Mouse (Mus musculus): Measurements from ENCODE around the gene Pdlim5.
"Not testable (repeated sequence)": the region's sequence is repeated elsewhere in the genome, so short reads cannot be mapped to it uniquely, and the experiment has no call there.

The Pdlim5 gene

DNA sequence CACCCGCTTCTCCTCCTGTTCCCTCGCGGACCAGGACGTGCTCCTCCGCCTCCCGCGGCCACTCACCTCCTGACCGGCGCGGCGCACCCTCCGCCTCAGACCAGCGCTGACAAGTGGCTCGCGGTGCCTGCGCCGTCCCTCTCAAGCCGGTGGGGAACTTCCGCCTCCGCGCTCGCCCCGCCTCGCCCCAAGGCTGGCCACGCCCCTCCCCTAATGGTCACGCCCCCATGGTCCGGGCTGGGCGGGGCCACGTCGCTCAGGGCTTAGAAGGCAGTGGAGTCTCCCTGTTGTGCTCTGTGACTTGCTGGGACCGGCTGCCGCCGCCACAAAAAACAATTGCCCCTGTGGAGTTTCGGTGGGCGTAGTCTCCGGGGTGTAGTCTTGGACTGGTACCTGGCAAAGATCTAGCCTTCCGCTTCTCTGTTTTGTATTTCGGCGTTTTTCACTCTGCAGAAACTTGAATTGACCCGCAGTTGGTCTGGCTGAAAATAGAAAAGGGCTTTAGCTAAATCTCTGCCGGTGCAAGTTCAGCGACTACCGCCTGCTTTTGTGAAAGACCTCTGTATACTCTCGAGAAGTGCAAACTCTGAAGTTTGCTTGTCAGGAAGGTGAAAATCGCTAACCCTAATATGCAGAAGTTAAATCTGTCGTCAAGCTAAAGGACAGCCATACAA, at the start of gene Pdlim5:
Gene Pdlim5, minus strand, starts transcription at position 177 of the 674 bp plus-strand sequence.
- peak; percentile 96 to 98 for DNase-seq (ENCODE audit: low spot score in 2 of 2)

GRCm38 (mm10) chr3:142443710-142444043, 48.2 kb upstream of the Pdlim5 start:
- DNase-seq (ENCODE audit: low spot score in 2 of 2) = no peak

DNA sequence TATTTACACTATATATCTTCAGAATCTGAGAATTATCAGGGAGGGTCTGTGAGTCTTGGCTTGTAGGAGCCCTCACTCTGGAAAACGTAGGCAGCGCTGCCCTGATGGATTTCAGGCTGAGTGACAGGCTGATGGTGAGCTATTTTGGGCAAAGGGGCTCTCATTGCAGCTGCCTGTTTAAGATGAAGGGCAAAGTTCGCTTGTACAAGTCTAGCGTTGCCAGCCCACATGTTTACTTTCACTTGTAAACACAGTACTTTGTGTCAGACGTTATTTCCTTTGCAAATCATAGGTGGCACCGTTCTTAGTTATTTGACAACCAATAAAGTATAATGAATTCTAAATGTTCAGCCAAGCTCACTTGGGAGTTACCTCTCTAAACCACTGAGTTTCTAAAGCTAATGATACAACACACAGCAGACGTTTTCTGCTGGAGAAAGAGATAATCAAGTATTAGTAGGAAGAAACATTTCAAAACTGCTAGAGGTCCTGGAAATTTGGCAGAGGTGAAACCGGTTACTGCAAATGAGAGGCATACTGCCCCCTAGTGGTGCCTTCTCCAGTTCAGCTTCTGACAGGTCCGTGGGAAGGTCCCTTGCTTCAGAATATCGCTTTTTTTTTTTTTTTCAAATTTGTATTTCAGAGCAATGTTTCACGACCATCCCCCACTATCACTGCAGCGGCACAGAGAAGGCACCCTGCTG, 47.7 kb upstream of the Pdlim5 start:
- peak; percentile 56 to 78 for DNase-seq (ENCODE audit: low spot score in 2 of 2)

GRCm38 (mm10) chr3:142442161-142442560, 46.7 kb upstream of the Pdlim5 start:
- DNase-seq (ENCODE audit: low spot score in 2 of 2) = no peak

DNA sequence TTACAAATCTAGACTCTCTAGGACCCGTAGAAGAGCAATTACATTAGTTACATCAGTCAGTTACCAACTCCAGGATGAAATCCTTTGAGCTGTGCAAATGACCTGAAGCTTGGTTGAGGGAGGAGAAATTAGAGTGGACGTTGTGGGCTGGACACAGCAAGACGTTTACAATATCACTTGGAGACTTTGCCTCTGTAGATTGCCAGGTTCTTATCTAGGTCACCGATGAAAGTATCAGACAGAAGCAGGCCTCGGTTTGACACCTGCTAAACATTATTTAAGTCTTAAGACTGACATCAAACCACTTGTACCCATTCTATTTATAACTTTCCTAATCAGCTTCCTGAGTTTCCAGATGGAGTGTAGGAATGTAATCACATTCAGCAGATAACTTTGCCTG, 45.6 kb upstream of the Pdlim5 start:
- DNase-seq (ENCODE audit: low spot score in 2 of 2) = no peak

DNA sequence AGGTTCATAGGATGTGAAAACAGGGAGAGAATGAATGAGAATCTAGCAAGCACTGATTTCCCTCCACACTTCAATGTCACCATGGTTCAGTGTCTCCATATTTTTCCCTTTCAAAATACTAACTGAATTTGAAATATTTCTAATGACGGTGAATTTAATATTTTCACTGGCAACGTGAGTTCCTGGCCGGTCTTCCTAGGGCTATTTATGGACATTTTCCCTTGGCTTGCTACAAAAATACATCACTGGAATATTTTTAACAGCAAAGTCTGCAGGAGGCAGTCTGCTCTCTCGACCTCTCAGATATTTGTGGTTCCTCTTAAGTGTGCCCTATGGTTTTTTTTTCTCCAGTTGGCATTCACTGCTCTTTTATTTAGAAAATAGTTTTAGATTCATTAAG, 44.7 kb upstream of the Pdlim5 start:
- no peak for DNase-seq (ENCODE audit: low spot score in 2 of 2)

DNA sequence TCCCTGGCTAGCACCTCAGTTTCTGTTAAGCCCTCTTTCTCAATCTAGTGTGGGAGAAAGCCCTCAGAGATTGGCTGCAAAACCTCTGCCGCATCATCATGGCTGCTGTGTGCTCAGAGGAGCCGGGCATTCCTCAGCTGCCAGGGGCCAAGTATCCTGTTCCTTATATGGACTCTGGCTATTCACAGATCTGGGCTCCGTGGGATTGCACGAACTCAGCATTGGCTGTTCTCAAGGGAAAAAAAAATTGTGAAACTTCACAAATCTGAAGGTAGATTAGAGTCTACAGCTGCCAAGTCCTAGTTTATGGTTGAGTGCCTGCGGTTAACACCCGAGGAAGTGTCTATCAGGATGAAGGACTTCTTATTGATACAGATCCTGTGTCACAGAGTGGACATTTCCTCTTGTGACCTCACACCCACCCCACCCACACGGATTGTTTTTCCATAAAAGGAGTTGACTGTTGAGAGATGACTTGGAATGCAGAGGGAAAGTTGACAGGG, 44.1 kb upstream of the Pdlim5 start:
- no peak for DNase-seq (ENCODE audit: low spot score in 2 of 2)

- DNase-seq (ENCODE audit: low spot score in 2 of 2) = not testable (repeated sequence)
These were observed 43.1 kb upstream of the Pdlim5 start for GRCm38 (mm10) chr3:142438630-142439029.

- DNase-seq (ENCODE audit: low spot score in 2 of 2) = no peak
These were observed 41.3 kb upstream of the Pdlim5 start for GRCm38 (mm10) chr3:142436824-142437223.

GRCm38 (mm10) chr3:142436212-142436611, 40.7 kb upstream of the Pdlim5 start:
- DNase-seq (ENCODE audit: low spot score in 2 of 2) = no peak

DNA sequence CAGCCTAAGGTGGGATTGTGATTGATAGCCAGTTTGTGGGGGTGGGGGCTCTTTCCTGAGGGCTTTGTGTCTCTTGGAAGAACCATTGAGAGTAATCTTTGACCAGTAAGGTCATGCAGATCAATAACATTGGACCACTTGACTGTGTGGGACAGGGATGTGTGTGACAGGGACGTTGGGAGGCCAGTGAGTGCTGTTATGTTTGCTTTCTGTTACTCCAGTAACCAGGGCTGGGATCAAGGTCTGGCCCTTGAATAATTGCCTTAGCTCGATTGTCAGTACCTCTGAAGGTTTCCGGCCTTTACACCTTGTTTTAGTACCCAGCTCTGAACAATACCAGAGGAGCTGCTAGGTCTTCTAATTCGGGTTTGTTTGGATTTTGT, 39.3 kb upstream of the Pdlim5 start:
- no peak for DNase-seq (ENCODE audit: low spot score in 2 of 2)

GRCm38 (mm10) chr3:142434127-142434785, 38.8 kb upstream of the Pdlim5 start:
- no peak for DNase-seq (ENCODE audit: low spot score in 2 of 2)

GRCm38 (mm10) chr3:142431481-142431880, 36.0 kb upstream of the Pdlim5 start:
- DNase-seq (ENCODE audit: low spot score in 2 of 2) = no peak

DNA sequence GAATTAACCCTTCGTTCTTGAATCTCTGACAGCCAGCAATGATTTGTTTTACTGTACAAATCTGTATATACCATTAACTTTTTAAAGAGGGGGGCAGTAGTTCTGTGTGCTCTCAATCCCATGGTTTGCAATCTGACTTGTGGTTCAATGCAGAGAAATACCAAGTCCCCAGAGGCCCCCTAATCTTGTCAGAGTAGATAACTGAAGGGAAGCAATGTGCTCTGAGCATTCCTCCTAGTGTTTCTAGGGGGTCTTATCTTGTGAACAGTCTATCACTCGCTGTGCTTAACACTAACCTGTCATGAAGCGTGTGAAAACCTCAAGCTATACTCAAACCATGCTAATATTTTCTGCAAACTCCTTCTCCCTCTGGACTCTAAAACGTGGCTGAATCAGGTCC, 34.6 kb upstream of the Pdlim5 start:
- DNase-seq (ENCODE audit: low spot score in 2 of 2) = no peak

- no peak for DNase-seq (ENCODE audit: low spot score in 2 of 2)
These were observed 31.3 kb upstream of the Pdlim5 start for GRCm38 (mm10) chr3:142426806-142427205.

- DNase-seq (ENCODE audit: low spot score in 2 of 2) = no peak
These were observed 28.6 kb upstream of the Pdlim5 start for GRCm38 (mm10) chr3:142424134-142424533.

DNA sequence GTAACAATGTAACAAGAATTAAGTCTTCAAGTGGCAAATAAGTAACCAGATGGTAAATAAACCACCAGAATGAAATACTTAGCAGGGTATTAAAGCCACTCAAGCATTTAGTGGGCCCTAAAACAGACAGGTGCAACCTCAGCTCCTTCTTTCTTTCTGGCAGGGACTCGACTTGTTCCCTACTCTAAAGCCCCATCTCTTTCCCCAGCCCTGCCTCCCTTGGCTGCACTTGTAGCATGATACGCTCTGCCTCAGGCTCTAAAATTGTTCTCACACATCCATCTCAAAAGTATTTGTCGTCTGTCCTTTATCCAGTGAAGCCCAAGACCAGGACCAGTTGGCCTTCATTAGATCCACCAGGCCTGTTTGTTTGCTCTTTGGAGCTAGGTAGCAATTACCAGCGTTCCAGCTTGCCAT, 28.0 kb upstream of the Pdlim5 start:
- no peak for DNase-seq (ENCODE audit: low spot score in 2 of 2)

DNA sequence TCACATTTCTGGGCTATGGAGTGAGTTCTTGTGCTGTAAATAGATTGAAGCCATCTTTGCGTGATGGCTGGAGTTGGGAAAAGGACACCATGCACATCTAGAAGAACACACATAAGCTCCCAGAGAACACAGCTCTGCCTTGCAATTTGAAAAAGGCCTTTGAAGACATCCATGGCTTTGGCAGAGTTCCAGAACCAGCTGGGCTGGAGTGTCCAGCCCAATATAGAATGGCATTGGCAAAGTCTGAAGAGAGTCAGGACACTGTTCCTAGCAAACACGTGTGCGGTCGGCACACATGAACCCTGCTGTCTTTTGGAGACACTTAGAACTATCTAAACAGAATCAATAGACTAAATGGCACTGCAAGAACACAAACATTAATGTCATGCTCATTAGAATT, 26.7 kb upstream of the Pdlim5 start:
- DNase-seq (ENCODE audit: low spot score in 2 of 2) = no peak

- DNase-seq (ENCODE audit: low spot score in 2 of 2) = no peak
These were observed 26.0 kb upstream of the Pdlim5 start for GRCm38 (mm10) chr3:142421470-142421869.

- no peak for DNase-seq (ENCODE audit: low spot score in 2 of 2)
These were observed 22.5 kb upstream of the Pdlim5 start for GRCm38 (mm10) chr3:142417996-142418395.

DNA sequence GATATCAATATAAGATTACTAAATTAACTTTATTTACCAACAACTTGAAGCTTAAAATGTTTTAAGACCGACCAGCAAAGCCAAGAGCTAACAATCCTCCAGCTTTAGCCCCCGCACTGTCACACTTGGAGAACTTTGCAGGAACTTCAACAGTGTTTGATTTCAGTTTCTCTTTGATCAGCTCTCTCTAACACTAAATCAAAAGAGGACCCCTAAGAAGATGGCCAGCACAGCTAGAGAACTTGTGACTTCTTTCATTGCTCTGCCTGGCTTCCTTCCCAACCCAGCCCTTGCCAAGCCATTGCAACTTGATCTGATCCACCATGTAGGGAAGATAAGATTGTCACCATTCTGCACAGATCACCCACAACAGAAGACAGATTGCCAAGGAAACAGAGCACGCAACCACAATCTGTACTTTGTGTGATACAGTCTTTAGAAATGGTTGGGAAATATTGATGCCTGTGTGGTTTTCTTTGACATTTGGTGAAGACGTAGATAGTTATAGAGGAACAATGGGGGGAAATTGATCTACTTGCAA, 17.9 kb upstream of the Pdlim5 start:
- DNase-seq (ENCODE audit: low spot score in 2 of 2) = no peak

DNA sequence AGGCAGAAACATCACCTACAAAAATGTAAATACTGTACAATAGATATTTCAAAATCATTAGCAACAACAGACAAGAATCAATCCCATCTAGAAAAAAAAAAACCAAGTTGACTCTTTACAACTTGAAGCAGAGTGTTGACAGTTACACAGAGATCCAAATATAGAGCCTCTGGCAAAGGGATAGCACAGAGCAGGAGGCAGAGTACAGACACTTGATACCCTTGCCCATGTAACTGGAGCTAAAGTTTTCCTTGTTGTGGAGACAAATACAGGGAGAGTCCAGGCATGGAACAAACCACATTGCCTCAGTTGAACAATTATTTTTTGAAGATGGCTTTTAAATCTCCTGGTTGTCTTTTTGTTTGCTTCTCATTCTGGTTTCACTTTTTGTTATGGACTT, 15.4 kb upstream of the Pdlim5 start:
- no peak for DNase-seq (ENCODE audit: low spot score in 2 of 2)

Data from urinary bladder, adult 18-20 months (tissue).